Mouse (Mus musculus): Measurements from ENCODE around the gene Prkx.

The Prkx gene

GRCm38 (mm10) chrX:77796238-77796835, at the start of gene Prkx:
Prkx (minus strand) TSS chrX:77796278.
- DNase-seq (ENCODE audit: extremely low read depth, low read depth, low spot score): no peak

GRCm38 (mm10) chrX:77812031-77812430, 16.0 kb upstream of the Prkx start:
- DNase-seq (ENCODE audit: extremely low read depth, low read depth, low spot score): no peak

GRCm38 (mm10) chrX:77810608-77811206, 14.6 kb upstream of the Prkx start:
- no peak for DNase-seq (ENCODE audit: extremely low read depth, low read depth, low spot score)

GRCm38 (mm10) chrX:77808602-77809001, 12.5 kb upstream of the Prkx start:
- DNase-seq (ENCODE audit: extremely low read depth, low read depth, low spot score): no peak

- no peak for DNase-seq (ENCODE audit: extremely low read depth, low read depth, low spot score)
Measured at GRCm38 (mm10) chrX:77802293-77802692, 6.2 kb upstream of the Prkx start.

GRCm38 (mm10) chrX:77801543-77801942, 5.5 kb upstream of the Prkx start:
- no peak for DNase-seq (ENCODE audit: extremely low read depth, low read depth, low spot score)

- DNase-seq (ENCODE audit: extremely low read depth, low read depth, low spot score): no peak
Measured at GRCm38 (mm10) chrX:77799554-77799953, 3.5 kb upstream of the Prkx start.

- DNase-seq (ENCODE audit: extremely low read depth, low read depth, low spot score): no peak
Measured at GRCm38 (mm10) chrX:77797801-77798200, 1.7 kb upstream of the Prkx start.

- no peak for DNase-seq (ENCODE audit: extremely low read depth, low read depth, low spot score)
Measured at GRCm38 (mm10) chrX:77796916-77797315, 838 bp upstream of the Prkx start.

- no peak for DNase-seq (ENCODE audit: extremely low read depth, low read depth, low spot score)
Measured at GRCm38 (mm10) chrX:77795858-77796174, 262 bp downstream of the Prkx start.

GRCm38 (mm10) chrX:77794962-77795857, 868 bp downstream of the Prkx start:
- no peak for DNase-seq (ENCODE audit: extremely low read depth, low read depth, low spot score)

- no peak for DNase-seq (ENCODE audit: extremely low read depth, low read depth, low spot score)
Measured at GRCm38 (mm10) chrX:77788675-77789074, 7.4 kb downstream of the Prkx start.

GRCm38 (mm10) chrX:77786354-77786753, 9.7 kb downstream of the Prkx start:
- no peak for DNase-seq (ENCODE audit: extremely low read depth, low read depth, low spot score)

- no peak for DNase-seq (ENCODE audit: extremely low read depth, low read depth, low spot score)
Measured at GRCm38 (mm10) chrX:77777822-77778221, 18.3 kb downstream of the Prkx start.

- no peak for DNase-seq (ENCODE audit: extremely low read depth, low read depth, low spot score)
Measured at GRCm38 (mm10) chrX:77765153-77765552, 30.9 kb downstream of the Prkx start.

- DNase-seq (ENCODE audit: extremely low read depth, low read depth, low spot score): no peak
Measured at GRCm38 (mm10) chrX:77744260-77744659, 51.8 kb downstream of the Prkx start.

- no peak for DNase-seq (ENCODE audit: extremely low read depth, low read depth, low spot score)
Measured at GRCm38 (mm10) chrX:77741383-77741782, 54.7 kb downstream of the Prkx start.

GRCm38 (mm10) chrX:77733930-77734536, 62.0 kb downstream of the Prkx start:
- DNase-seq (ENCODE audit: extremely low read depth, low read depth, low spot score): no peak

GRCm38 (mm10) chrX:77720298-77720697, 75.8 kb downstream of the Prkx start:
- DNase-seq (ENCODE audit: extremely low read depth, low read depth, low spot score): no peak
